Mouse (Mus musculus): ENCODE data around the gene Angel1.

DNA sequence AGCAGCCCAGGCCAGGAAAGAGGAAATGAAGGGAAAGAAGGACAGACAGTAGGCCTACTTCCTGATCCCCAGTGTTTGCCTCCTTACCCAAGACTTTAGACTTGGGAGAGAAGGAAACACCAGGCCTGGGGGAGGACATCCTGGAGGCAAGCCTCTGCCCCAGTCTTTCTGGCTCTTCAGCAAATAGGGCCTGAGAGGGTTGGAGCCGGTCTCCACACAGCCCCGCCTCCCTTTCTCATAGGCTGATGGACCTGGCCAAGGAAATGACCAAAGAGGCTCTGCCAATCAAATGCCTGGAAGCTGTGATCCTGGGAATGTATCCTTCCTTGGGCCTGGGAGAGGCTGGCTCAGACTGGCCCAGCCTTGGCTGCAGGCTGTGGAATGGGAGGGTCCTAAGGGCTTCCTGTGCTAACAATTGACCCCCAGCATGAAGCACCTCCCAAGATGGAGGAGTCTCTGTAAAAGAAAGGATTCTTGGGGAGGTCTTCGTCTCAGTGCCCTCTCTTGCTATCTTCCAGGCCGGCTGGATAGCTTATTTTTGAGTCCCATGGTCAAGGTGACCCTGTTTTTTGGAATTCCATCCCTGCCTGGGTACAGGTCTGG lies 38.2 kb downstream of the Angel1 start:
- TF ChIP-seq POLR2A (IDR thresholded peaks at IDR 0.05; ENCODE audit: low read depth, low read length), result no peak
- no peak for TF ChIP-seq CTCF (IDR thresholded peaks at IDR 0.05; ENCODE audit: borderline replicate concordance, insufficient read depth, low read length)

All from embryonic fibroblast, embryonic 13.5 days (primary cell).